Mouse (Mus musculus): Measurements from ENCODE around the gene Lama5. TPM values are rescaled to one million over a fixed set of nuclear protein-coding genes. Genes with fewer than 3 reads are reported as not detected.

Lama5 gene
- polyA plus RNA-seq, 1 experiment from 2014 or later = 2.0 TPM

DNA sequence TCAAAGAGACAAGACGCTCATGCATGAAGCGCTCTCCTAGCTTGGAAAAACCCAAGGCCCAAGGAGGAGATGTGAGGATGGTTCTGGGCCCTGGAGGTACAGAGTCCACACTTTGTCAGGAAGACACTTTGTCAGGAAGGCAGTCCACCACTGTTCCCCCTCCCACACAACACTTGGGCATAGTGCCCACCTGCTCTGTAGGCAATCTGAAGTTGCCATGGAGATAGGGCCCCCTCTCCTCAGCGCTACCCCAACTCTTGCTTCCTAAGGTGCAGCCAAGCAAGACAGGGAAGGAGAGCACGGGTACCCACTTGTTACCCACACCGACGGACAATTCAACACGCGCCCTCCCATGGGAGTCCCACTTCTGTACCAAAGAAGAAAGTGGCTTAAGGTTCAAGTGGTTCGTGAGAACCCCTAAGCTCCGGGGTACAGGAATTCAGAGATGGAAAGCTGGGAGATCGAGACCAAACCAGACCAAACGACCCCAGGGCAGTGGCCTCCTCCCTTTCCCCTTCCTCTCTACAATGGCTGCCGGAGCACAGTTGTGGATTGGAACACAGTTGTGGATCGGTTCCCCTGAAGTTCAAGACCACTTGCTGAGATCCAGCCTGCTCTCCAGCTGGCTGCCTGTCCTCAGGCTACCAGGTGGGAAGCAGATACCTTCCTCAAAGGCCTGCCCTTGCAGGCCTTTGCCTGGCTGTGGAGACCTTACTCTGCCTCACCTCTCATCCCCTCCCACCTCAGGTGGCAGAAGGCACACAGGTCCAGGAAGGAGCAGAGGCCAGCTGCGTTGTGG is 6.3 kb downstream of the Lama5 start:
- 67% methylated on average over 15 of the region's 15 CpGs for WGBS (ENCODE audit: insufficient replicate concordance)
- H3K27ac ChIP-seq (ENCODE audit: low read length) = no peak overlapping the region
- no peaks in the 10 kb centered on the region for H3K9me3 ChIP-seq (replicated peaks; ENCODE audit: control insufficient read depth, low read length)
- no peak overlapping the region for H3K9ac ChIP-seq (ENCODE audit: low read depth, low read length)
- H3K4me3 ChIP-seq (ENCODE audit: low read depth, low read length) = no peak overlapping the region
- H3K36me3 ChIP-seq (ENCODE audit: control insufficient read depth, insufficient read depth) = no peaks in the 10 kb centered on the region
- no peak overlapping the region for H3K4me2 ChIP-seq (ENCODE audit: low read depth, low read length)
- ATAC-seq (ENCODE audit: low read depth) = no peak
- H3K27me3 ChIP-seq (ENCODE audit: control insufficient read depth, insufficient read depth, low read depth, low read length) = peaks cover 9% of the 10 kb centered on the region
- H3K4me1 ChIP-seq (ENCODE audit: control insufficient read depth, low read depth, low read length) = no peaks in the 10 kb centered on the region; the same call in 1 of the 2 replicates

DNA sequence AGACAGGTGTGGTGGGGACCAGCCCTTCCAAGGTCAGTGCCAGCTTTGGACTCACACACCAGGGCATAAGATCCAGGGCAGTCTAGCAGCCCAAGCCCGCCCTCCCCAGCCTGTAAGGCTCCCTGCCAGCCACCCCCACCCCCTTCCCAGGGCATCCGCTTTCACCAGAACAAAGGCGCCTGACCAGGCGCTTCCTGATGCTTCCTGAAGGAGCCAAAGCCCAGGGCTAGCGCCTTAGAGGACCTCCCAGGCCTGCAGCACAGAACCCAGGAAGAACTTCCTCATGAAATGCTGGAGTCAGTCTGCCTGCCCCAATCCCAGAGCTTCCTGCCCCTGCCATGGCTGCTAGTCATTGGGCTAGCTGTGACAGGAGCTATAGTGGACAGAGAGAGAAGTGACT is 7.0 kb downstream of the Lama5 start:
- Histone ChIP-seq H3K4me1 (ENCODE audit: control insufficient read depth, low read depth, low read length) (no peaks in the 10 kb centered on the region; the same call in 1 of the 2 replicates), H3K9ac (ENCODE audit: low read depth, low read length) (no peak overlapping the region), H3K27me3 (ENCODE audit: control insufficient read depth, insufficient read depth, low read depth, low read length) (peaks cover 2% of the 10 kb centered on the region), H3K9me3 (replicated peaks; ENCODE audit: control insufficient read depth, low read length) (no peaks in the 10 kb centered on the region), H3K4me2 (ENCODE audit: low read depth, low read length) (no peak overlapping the region), H3K36me3 (ENCODE audit: control insufficient read depth, insufficient read depth) (no peaks in the 10 kb centered on the region), H3K4me3 (ENCODE audit: low read depth, low read length) (no peak overlapping the region), H3K27ac (ENCODE audit: low read length) (no peak overlapping the region)
- ATAC-seq (ENCODE audit: low read depth) = 0 out of 2 replicates have a peak, but pooled peaks have one; percentile 18
- 51% methylated on average over 5 of the region's 5 CpGs for WGBS (ENCODE audit: insufficient replicate concordance)

DNA sequence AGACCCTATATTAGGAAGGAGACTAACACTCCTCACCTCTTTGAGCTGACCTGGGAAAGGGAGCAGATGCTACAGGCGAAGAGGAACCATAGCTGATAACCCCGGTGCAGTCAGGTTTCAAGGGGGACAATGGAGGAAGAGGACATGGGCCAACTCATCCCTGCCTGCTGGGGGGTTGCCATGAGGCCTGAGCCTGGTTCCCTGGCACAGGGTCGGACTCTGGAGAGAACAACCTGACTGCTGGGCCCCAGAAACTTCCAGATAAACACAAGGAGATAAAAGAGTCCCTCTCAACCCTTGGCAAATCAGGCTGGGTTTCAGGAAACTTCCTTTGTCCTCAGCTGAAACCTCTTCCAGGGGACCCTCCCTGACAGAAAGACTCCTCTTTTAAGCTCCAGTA is 7.4 kb downstream of the Lama5 start:
- Histone ChIP-seq H3K4me3 (ENCODE audit: low read depth, low read length) (no peak overlapping the region), H3K4me1 (ENCODE audit: control insufficient read depth, low read depth, low read length) (no peaks in the 10 kb centered on the region; the same call in 1 of the 2 replicates), H3K27me3 (ENCODE audit: control insufficient read depth, insufficient read depth, low read depth, low read length) (no peaks in the 10 kb centered on the region; the same call in 1 of the 2 replicates), H3K4me2 (ENCODE audit: low read depth, low read length) (no peak overlapping the region), H3K9ac (ENCODE audit: low read depth, low read length) (no peak overlapping the region), H3K9me3 (replicated peaks; ENCODE audit: control insufficient read depth, low read length) (no peaks in the 10 kb centered on the region), H3K36me3 (ENCODE audit: control insufficient read depth, insufficient read depth) (no peaks in the 10 kb centered on the region), H3K27ac (ENCODE audit: low read length) (no peak overlapping the region)
- ATAC-seq (ENCODE audit: low read depth) = no peak
- WGBS (ENCODE audit: insufficient replicate concordance) = 31% methylated on average over 3 of the region's 3 CpGs

DNA sequence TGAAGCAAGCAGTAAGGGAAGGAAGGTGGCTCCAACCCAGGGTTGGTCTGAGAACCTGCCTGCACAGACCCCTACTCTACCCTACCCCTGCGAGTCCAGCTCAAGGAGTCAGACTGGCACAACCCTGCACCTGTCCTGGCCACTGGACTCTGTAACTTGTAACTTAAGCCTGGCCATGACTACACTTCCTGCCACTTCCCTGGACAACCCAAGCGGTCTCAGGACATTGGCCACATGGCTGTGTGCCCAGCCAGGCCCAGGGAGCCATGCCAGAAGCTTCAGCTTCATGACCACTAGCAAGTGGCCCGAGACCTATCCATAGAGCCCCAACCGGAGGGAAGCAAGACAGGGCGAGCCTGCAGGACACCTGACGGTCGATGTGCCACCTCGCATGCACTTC is 8.1 kb downstream of the Lama5 start:
- Histone ChIP-seq H3K36me3 (ENCODE audit: control insufficient read depth, insufficient read depth) (no peaks in the 10 kb centered on the region), H3K4me1 (ENCODE audit: control insufficient read depth, low read depth, low read length) (no peaks in the 10 kb centered on the region; the same call in 1 of the 2 replicates), H3K9ac (ENCODE audit: low read depth, low read length) (no peak overlapping the region), H3K27me3 (ENCODE audit: control insufficient read depth, insufficient read depth, low read depth, low read length) (no peaks in the 10 kb centered on the region; the same call in 1 of the 2 replicates), H3K9me3 (replicated peaks; ENCODE audit: control insufficient read depth, low read length) (no peaks in the 10 kb centered on the region), H3K4me2 (ENCODE audit: low read depth, low read length) (no peak overlapping the region), H3K27ac (ENCODE audit: low read length) (no peak overlapping the region), H3K4me3 (ENCODE audit: low read depth, low read length) (no peak overlapping the region)
- ATAC-seq (ENCODE audit: low read depth) = no peak
- 62% methylated on average over 8 of the region's 8 CpGs for WGBS (ENCODE audit: insufficient replicate concordance)

DNA sequence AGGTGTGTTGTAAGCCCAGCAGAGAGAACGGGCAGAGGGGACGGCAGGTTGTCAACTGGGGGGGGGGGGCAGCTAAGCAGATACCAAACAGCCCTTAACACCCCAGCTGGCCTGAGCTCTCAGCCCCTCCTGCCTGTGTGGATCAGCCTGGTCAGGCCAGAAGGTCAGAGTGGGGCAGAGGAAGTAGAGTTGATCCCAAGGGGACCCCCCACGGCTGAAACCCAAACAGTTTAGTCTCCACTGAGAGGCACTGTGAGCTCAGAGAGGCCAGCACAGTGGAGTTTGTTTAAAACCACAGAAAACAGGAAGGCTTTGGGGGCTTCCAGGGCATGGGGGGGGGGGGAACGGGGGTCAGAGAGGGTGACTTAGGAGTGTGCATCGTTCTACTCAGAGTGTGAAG is 8.7 kb downstream of the Lama5 start:
- 31% methylated on average over 4 of the region's 5 CpGs for WGBS (ENCODE audit: insufficient replicate concordance)
- Histone ChIP-seq H3K27me3 (ENCODE audit: control insufficient read depth, insufficient read depth, low read depth, low read length) (no peaks in the 10 kb centered on the region), H3K36me3 (ENCODE audit: control insufficient read depth, insufficient read depth) (no peaks in the 10 kb centered on the region), H3K4me1 (ENCODE audit: control insufficient read depth, low read depth, low read length) (no peaks in the 10 kb centered on the region; the same call in 1 of the 2 replicates), H3K9me3 (replicated peaks; ENCODE audit: control insufficient read depth, low read length) (no peaks in the 10 kb centered on the region), H3K9ac (ENCODE audit: low read depth, low read length) (no peak overlapping the region), H3K4me2 (ENCODE audit: low read depth, low read length) (no peak overlapping the region), H3K4me3 (ENCODE audit: low read depth, low read length) (no peak overlapping the region), H3K27ac (ENCODE audit: low read length) (no peak overlapping the region)
- no peak for ATAC-seq (ENCODE audit: low read depth)

DNA sequence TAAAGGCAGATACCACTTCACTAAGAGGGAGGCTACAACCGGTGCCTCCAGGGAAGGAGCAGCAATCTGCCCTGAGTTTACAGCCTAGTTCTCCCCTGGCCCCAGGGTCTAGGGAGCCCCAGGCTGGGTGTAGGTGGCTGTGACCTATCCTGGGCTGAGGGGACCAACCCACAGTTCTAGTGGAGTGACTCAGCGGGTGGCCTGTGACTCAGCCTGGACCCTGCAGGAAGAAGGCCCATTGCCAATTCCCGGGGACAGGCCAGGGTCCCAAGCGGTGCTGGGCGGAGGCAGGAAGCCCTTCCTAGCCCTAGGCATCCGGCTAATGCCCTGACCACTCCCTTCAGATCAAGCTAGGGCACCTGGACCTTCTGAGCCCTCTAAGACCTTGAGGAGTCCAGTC is 9.7 kb downstream of the Lama5 start:
- Histone ChIP-seq H3K4me1 (ENCODE audit: control insufficient read depth, low read depth, low read length) (no peaks in the 10 kb centered on the region; the same call in 1 of the 2 replicates), H3K4me2 (ENCODE audit: low read depth, low read length) (no peak overlapping the region), H3K9ac (ENCODE audit: low read depth, low read length) (no peak overlapping the region), H3K9me3 (replicated peaks; ENCODE audit: control insufficient read depth, low read length) (no peaks in the 10 kb centered on the region), H3K27ac (ENCODE audit: low read length) (no peak overlapping the region), H3K36me3 (ENCODE audit: control insufficient read depth, insufficient read depth) (no peaks in the 10 kb centered on the region), H3K4me3 (ENCODE audit: low read depth, low read length) (no peak overlapping the region), H3K27me3 (ENCODE audit: control insufficient read depth, insufficient read depth, low read depth, low read length) (no peaks in the 10 kb centered on the region)
- peak; percentile 30; the same call in 1 of the 2 replicates for ATAC-seq (ENCODE audit: low read depth)
- 52% methylated on average over 6 of the region's 6 CpGs for WGBS (ENCODE audit: insufficient replicate concordance)

DNA sequence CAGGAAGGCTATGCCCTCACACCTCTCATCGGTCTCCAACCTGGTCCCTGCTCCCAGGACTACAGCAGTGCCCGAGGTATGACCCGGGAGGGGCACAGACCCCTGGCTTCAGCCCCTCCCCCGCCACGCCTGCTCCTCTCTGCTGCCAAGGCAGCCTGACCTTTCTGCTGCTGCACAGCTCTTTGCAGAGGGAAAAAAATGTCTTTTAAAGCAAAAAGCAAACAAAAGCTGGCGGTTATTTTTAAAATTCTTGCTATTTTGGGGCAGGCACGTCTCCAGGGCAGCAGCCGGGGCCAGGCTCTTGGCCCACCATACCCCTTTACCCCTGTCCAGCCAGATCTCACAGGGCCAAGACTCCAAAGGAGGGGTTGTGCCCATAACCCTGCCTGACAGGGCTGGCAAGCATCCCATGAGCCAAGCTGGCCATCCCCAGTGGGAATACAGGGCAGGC is 10.6 kb downstream of the Lama5 start:
- ATAC-seq (ENCODE audit: low read depth) = no peak
- H3K27ac ChIP-seq (ENCODE audit: low read length) = no peak overlapping the region
- no peak overlapping the region for H3K4me2 ChIP-seq (ENCODE audit: low read depth, low read length)
- H3K9me3 ChIP-seq (replicated peaks; ENCODE audit: control insufficient read depth, low read length) = no peaks in the 10 kb centered on the region
- no peaks in the 10 kb centered on the region; the same call in 1 of the 2 replicates for H3K4me1 ChIP-seq (ENCODE audit: control insufficient read depth, low read depth, low read length)
- H3K9ac ChIP-seq (ENCODE audit: low read depth, low read length) = no peak overlapping the region
- no peak overlapping the region for H3K4me3 ChIP-seq (ENCODE audit: low read depth, low read length)
- H3K27me3 ChIP-seq (ENCODE audit: control insufficient read depth, insufficient read depth, low read depth, low read length) = no peaks in the 10 kb centered on the region
- H3K36me3 ChIP-seq (ENCODE audit: control insufficient read depth, insufficient read depth) = no peaks in the 10 kb centered on the region
- 54% methylated on average over 8 of the region's 8 CpGs for WGBS (ENCODE audit: insufficient replicate concordance)

DNA sequence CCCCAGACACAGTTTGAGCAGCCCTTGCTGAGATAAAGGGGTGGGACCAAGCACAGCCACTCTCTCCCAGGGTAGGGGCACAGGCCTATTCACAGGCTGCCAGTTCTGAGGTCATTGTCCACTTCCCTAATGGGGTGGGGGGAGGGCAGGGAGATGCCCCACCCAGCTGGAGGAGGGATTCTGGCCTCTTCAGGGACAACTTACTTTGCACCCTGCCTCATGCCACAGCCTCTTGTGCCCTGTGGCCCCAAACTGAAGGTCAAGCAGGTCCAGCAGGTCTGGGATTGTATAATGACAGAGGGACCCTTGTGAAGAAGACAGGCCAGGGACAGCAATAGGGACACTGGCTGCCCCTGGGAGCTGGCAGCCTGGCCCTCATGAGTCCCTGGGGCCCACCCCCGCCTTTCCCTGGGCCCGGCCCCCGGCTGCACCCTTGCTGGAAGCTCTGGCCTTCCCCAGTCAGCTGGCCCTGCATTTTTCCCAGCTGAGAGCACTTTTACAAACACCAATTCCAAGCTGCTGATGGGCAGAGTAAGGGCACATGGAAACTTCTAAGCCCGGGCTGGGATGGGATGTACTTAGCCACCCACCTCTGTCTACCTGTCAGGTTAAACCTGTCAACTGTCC is 11.2 kb downstream of the Lama5 start:
- H3K9me3 ChIP-seq (replicated peaks; ENCODE audit: control insufficient read depth, low read length) = no peaks in the 10 kb centered on the region
- WGBS (ENCODE audit: insufficient replicate concordance) = 81% methylated on average over 4 of the region's 4 CpGs
- no peak overlapping the region for H3K4me3 ChIP-seq (ENCODE audit: low read depth, low read length)
- no peaks in the 10 kb centered on the region for H3K36me3 ChIP-seq (ENCODE audit: control insufficient read depth, insufficient read depth)
- no peaks in the 10 kb centered on the region; the same call in 1 of the 2 replicates for H3K4me1 ChIP-seq (ENCODE audit: control insufficient read depth, low read depth, low read length)
- no peak overlapping the region; the same call in 1 of the 2 replicates for H3K9ac ChIP-seq (ENCODE audit: low read depth, low read length)
- no peaks in the 10 kb centered on the region for H3K27me3 ChIP-seq (ENCODE audit: control insufficient read depth, insufficient read depth, low read depth, low read length)
- H3K27ac ChIP-seq (ENCODE audit: low read length) = no peak overlapping the region
- ATAC-seq (ENCODE audit: low read depth) = no peak
- no peak overlapping the region for H3K4me2 ChIP-seq (ENCODE audit: low read depth, low read length)

DNA sequence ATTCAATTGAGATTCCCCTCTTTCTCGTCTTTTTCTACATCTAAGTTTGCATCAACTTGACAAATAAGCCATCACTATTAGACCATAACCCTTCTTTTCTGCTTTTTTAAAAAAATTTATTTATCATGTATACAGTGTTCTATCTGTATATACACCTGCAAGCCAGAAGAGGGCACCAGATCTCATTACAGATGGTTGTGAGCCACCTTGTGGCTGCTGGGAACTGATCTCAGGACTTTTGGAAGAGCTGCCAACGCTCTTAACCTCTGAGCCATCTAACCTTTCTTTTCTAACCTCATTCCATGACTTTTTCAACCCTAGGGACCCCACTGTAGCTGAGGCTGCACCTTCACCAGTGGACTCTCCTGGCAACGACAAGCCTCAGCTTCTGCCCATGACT is 13.4 kb downstream of the Lama5 start:
- no peaks in the 10 kb centered on the region for H3K9me3 ChIP-seq (replicated peaks; ENCODE audit: control insufficient read depth, low read length)
- H3K4me1 ChIP-seq (ENCODE audit: control insufficient read depth, low read depth, low read length) = no peaks in the 10 kb centered on the region; the same call in 1 of the 2 replicates
- H3K27ac ChIP-seq (ENCODE audit: low read length) = no peak overlapping the region
- ATAC-seq (ENCODE audit: low read depth) = no peak
- 71% methylated on average over 3 of the region's 3 CpGs for WGBS (ENCODE audit: insufficient replicate concordance)
- no peak overlapping the region for H3K4me2 ChIP-seq (ENCODE audit: low read depth, low read length)
- H3K4me3 ChIP-seq (ENCODE audit: low read depth, low read length) = no peak overlapping the region
- no peak overlapping the region for H3K9ac ChIP-seq (ENCODE audit: low read depth, low read length)
- H3K27me3 ChIP-seq (ENCODE audit: control insufficient read depth, insufficient read depth, low read depth, low read length) = no peaks in the 10 kb centered on the region
- no peaks in the 10 kb centered on the region for H3K36me3 ChIP-seq (ENCODE audit: control insufficient read depth, insufficient read depth)
